Mouse (Mus musculus): ENCODE measurements around the gene Phf21b. TPM values are rescaled to one million over a fixed set of nuclear protein-coding genes. Genes with fewer than 3 reads are reported as not detected.

Gene Phf21b
- polyA plus RNA-seq, 1 experiment = not detected

- Histone ChIP-seq H3K4me3 (ENCODE audit: insufficient read depth, low read depth, low read length) (peak overlapping the region; percentile 91), H3K27ac (ENCODE audit: insufficient read depth, low read depth, low read length) (peak overlapping the region; percentile 90), H3K4me1 (ENCODE audit: control insufficient read depth, insufficient read depth, low read length) (peaks cover 13% of the 10 kb centered on the region)
- TF ChIP-seq POLR2A (IDR thresholded peaks at IDR 0.05; ENCODE audit: insufficient read depth, low read depth, low read length) (0 out of 2 replicates have a peak, but pooled peaks have one; percentile 27), CTCF (IDR thresholded peaks at IDR 0.05; ENCODE audit: insufficient read depth, low read depth, low read length) (no peak)
- WGBS = 1% methylated on average over 61 of the region's 84 CpGs
Measured at GRCm38 (mm10) chr15:84853261-84854137, 2.4 kb downstream of the Phf21b start.

GRCm38 (mm10) chr15:84852457-84853070 lies 3.3 kb downstream of the Phf21b start:
- peak overlapping the region; percentile 91 for H3K4me3 ChIP-seq (ENCODE audit: insufficient read depth, low read depth, low read length)
- H3K27ac ChIP-seq (ENCODE audit: insufficient read depth, low read depth, low read length) = peak overlapping the region; percentile 80
- no peak for TF ChIP-seq POLR2A (IDR thresholded peaks at IDR 0.05; ENCODE audit: insufficient read depth, low read depth, low read length)
- no peak for TF ChIP-seq CTCF (IDR thresholded peaks at IDR 0.05; ENCODE audit: insufficient read depth, low read depth, low read length)
- peaks cover 13% of the 10 kb centered on the region for H3K4me1 ChIP-seq (ENCODE audit: control insufficient read depth, insufficient read depth, low read length)
- 6% methylated on average over 10 of the region's 10 CpGs for WGBS

GRCm38 (mm10) chr15:84850321-84850720 lies 5.5 kb downstream of the Phf21b start:
- no peak for TF ChIP-seq CTCF (IDR thresholded peaks at IDR 0.05; ENCODE audit: insufficient read depth, low read depth, low read length)
- no peak for TF ChIP-seq POLR2A (IDR thresholded peaks at IDR 0.05; ENCODE audit: insufficient read depth, low read depth, low read length)
- Histone ChIP-seq H3K27ac (ENCODE audit: insufficient read depth, low read depth, low read length) (no peak overlapping the region), H3K4me1 (ENCODE audit: control insufficient read depth, insufficient read depth, low read length) (peaks cover 16% of the 10 kb centered on the region), H3K4me3 (ENCODE audit: insufficient read depth, low read depth, low read length) (no peak overlapping the region)
- whole genome bisulfite sequencing = 100% methylated on average over 1 of the region's 1 CpGs

GRCm38 (mm10) chr15:84846216-84846615 lies 9.6 kb downstream of the Phf21b start:
- Histone ChIP-seq H3K4me3 (ENCODE audit: insufficient read depth, low read depth, low read length) (no peak overlapping the region), H3K27ac (ENCODE audit: insufficient read depth, low read depth, low read length) (no peak overlapping the region), H3K4me1 (ENCODE audit: control insufficient read depth, insufficient read depth, low read length) (peaks cover 32% of the 10 kb centered on the region)
- 60% methylated on average over 3 of the region's 3 CpGs for WGBS
- TF ChIP-seq POLR2A (IDR thresholded peaks at IDR 0.05; ENCODE audit: insufficient read depth, low read depth, low read length) = no peak
- no peak for TF ChIP-seq CTCF (IDR thresholded peaks at IDR 0.05; ENCODE audit: insufficient read depth, low read depth, low read length)

- TF ChIP-seq POLR2A (IDR thresholded peaks at IDR 0.05; ENCODE audit: insufficient read depth, low read depth, low read length) = no peak
- no peak for TF ChIP-seq CTCF (IDR thresholded peaks at IDR 0.05; ENCODE audit: insufficient read depth, low read depth, low read length)
- H3K4me1 ChIP-seq (ENCODE audit: control insufficient read depth, insufficient read depth, low read length) = peaks cover 30% of the 10 kb centered on the region
- H3K4me3 ChIP-seq (ENCODE audit: insufficient read depth, low read depth, low read length) = no peak overlapping the region
- 77% methylated on average over 4 of the region's 4 CpGs for WGBS
- H3K27ac ChIP-seq (ENCODE audit: insufficient read depth, low read depth, low read length) = no peak overlapping the region
Measured at GRCm38 (mm10) chr15:84844831-84845230, 11.0 kb downstream of the Phf21b start.

- WGBS = 67% methylated on average over 10 of the region's 10 CpGs
- Histone ChIP-seq H3K27ac (ENCODE audit: insufficient read depth, low read depth, low read length) (peak overlapping the region; percentile 8; the same call in 1 of the 2 replicates), H3K4me3 (ENCODE audit: insufficient read depth, low read depth, low read length) (no peak overlapping the region), H3K4me1 (ENCODE audit: control insufficient read depth, insufficient read depth, low read length) (peaks cover 34% of the 10 kb centered on the region)
- TF ChIP-seq POLR2A (IDR thresholded peaks at IDR 0.05; ENCODE audit: insufficient read depth, low read depth, low read length) (no peak), CTCF (IDR thresholded peaks at IDR 0.05; ENCODE audit: insufficient read depth, low read depth, low read length) (no peak)
Measured at GRCm38 (mm10) chr15:84843034-84843433, 12.8 kb downstream of the Phf21b start.

GRCm38 (mm10) chr15:84841925-84842821 lies 13.7 kb downstream of the Phf21b start:
- no peak for TF ChIP-seq CTCF (IDR thresholded peaks at IDR 0.05; ENCODE audit: insufficient read depth, low read depth, low read length)
- no peak for TF ChIP-seq POLR2A (IDR thresholded peaks at IDR 0.05; ENCODE audit: insufficient read depth, low read depth, low read length)
- H3K4me3 ChIP-seq (ENCODE audit: insufficient read depth, low read depth, low read length) = no peak overlapping the region
- peak overlapping the region; percentile 8; the same call in 1 of the 2 replicates for H3K27ac ChIP-seq (ENCODE audit: insufficient read depth, low read depth, low read length)
- 34% methylated on average over 19 of the region's 19 CpGs for WGBS
- H3K4me1 ChIP-seq (ENCODE audit: control insufficient read depth, insufficient read depth, low read length) = peaks cover 37% of the 10 kb centered on the region

GRCm38 (mm10) chr15:84840560-84840959 lies 15.3 kb downstream of the Phf21b start:
- H3K4me1 ChIP-seq (ENCODE audit: control insufficient read depth, insufficient read depth, low read length) = peaks cover 33% of the 10 kb centered on the region
- TF ChIP-seq CTCF (IDR thresholded peaks at IDR 0.05; ENCODE audit: insufficient read depth, low read depth, low read length) (no peak), POLR2A (IDR thresholded peaks at IDR 0.05; ENCODE audit: insufficient read depth, low read depth, low read length) (no peak)
- no peak overlapping the region for H3K4me3 ChIP-seq (ENCODE audit: insufficient read depth, low read depth, low read length)
- 86% methylated on average over 3 of the region's 3 CpGs for WGBS
- no peak overlapping the region for H3K27ac ChIP-seq (ENCODE audit: insufficient read depth, low read depth, low read length)

Measured in olfactory bulb, adult 2 months (tissue).